Mouse (Mus musculus): Measurements from ENCODE around the gene Pmepa1. TPM values are rescaled to one million over a fixed set of nuclear protein-coding genes. Genes with fewer than 3 reads are reported as not detected.

Pmepa1 gene
- total RNA-seq (2023), result 12.0 TPM

DNA sequence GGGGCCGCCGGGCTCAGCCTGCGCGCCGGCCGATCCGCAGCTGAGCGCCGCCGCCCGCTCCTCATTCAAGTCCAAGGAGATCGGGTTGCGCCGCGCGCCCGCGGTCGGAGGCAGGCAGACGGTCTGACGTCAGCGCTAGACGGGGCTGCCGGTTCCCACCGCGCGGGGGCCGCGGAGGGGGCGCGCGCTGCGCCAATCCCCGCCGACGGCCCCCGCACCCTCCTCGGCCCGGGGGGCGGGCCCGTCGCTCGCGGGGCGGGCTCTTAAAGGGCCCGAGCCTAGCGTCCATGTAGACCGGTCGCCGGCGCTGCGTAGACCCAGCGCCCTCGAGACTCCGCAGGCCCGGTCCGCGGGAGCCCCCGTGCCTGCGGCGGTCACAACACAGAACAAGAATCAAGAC lies at the start of gene Pmepa1:
Gene Pmepa1 (minus strand): TSS at position 125 of the 400 bp plus-strand sequence.

DNA sequence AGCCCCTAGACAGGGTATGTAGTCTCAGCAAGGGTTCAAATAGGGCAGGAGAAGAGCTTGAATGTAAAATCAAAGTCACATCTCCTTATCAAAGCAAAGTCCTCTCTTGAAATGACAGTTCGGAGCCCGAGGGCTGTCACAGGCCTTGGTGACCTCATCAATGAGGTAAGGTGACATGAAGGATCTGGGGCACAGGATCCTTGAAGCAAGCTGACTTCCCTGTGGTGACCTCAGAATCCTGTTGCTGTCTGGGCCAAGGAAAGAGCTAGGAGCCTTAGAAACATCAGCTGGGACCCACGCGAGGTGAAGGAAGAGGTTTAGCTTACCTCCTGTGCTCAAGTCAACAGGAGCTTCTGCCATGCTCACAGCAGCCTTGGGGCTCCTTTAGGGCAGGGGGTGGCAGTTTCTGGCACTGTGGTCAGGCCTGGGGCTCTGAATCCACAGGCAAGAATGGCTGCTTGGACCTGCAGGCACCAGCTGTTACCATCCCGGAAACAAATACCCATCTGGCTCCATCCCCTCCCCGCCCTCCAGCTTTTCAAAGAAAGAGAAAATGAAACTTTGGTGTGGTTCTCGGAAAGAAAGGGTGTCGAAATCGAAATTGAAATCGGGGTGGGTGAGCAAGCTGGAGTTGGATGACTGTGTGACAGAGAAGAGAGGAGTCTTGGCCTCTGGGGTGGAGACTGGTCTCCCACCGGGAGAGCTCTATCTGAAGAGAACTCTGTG lies 57.8 kb downstream of the Pmepa1 start, which contains the start of gene Zbp1:
Gene Zbp1 (minus strand): TSS at position 508 of the 726 bp plus-strand sequence.

Other genes with a start within 250 kb of the Pmepa1 start
- not detected for gene Ctcfl, start 157.0 kb downstream of the Pmepa1 start, total RNA-seq (2023)
- gene Pck1, start 123.5 kb downstream of the Pmepa1 start, total RNA-seq (2023), result not detected
- 64.5 TPM for gene Zbp1, start 57.6 kb downstream of the Pmepa1 start, total RNA-seq (2023)
- not detected for gene 1700021F07Rik, start 246.1 kb upstream of the Pmepa1 start, total RNA-seq (2023)